Mouse (Mus musculus) skeletal muscle tissue, postnatal 0 days (tissue): Measurements from ENCODE around the gene 4933409G03Rik. TPM values are rescaled to one million over a fixed set of nuclear protein-coding genes. Genes with fewer than 3 reads are reported as not detected.

Source experiments
- polyA plus RNA-seq: library from polyadenylated mRNA; unstranded; fragments of >200 nt; fragmentation: Nextera tagmentation; extraction: Ambion mirVana; gene quantifications from 2 replicates; pipeline ENCODE4 v1.2.1, GENCODE M21; 2015

The 4933409G03Rik gene
- polyA plus RNA-seq = not detected in 2 replicates

DNA sequence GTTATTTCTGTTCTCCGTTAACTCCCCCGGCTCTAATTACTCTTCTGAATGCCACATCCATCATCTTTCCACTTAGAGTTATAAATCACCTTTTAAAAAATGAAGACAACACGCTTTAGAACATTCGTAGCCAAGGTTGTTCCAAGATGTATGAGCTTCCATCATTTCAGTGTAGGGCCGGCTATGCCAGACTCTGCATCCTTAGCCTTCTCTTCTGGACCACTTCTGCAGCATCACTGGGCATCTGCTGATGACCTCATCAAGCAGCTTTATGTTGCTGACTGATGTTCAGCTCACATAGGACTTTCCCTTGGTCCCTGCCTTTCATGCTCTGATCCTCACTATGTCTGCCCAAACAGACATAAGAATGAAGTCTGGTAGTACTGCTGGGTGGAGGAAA lies at the start of gene 4933409G03Rik:
4933409G03Rik (plus strand) TSS at position 301 of the 400 bp plus-strand sequence.

DNA sequence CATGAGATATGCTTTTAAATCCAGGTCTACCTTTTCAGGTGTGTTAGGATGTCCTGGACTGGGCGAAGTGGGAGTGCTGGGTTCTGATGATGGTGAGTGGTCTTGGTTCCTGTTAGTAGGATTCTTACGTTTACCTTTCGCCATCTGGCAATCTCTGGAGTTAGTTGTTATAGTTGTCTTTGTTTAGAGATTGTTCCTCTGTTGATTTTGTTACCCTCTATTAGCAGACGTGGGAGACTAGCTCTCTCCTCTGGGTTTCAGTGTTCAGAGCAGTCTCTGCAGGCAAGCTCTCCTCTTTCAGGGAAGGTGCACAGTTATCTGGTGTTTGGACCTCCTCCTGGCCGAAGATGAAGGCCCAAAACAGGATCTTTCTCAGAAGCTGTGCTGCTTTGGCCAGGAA lies 74.0 kb downstream of the 4933409G03Rik start, which contains the start of gene 4932414N04Rik:
4932414N04Rik (plus strand) TSS at position 301 of the 400 bp plus-strand sequence.

Other genes starting within 250 kb of the 4933409G03Rik start
- gene Stk39, start 110.1 kb upstream of the 4933409G03Rik start, polyA plus RNA-seq = 7.2 and 11.4 TPM in 2 replicates
- gene 4932414N04Rik, start 74.1 kb downstream of the 4933409G03Rik start, polyA plus RNA-seq = not detected in 2 replicates